Mouse (Mus musculus): ENCODE data around the gene Pvalb. TPM values are rescaled to one million over a fixed set of nuclear protein-coding genes. Genes with fewer than 3 reads are reported as not detected.

Gene Pvalb
- polyA plus RNA-seq, 1 experiment from 2014 or later, result not detected

DNA sequence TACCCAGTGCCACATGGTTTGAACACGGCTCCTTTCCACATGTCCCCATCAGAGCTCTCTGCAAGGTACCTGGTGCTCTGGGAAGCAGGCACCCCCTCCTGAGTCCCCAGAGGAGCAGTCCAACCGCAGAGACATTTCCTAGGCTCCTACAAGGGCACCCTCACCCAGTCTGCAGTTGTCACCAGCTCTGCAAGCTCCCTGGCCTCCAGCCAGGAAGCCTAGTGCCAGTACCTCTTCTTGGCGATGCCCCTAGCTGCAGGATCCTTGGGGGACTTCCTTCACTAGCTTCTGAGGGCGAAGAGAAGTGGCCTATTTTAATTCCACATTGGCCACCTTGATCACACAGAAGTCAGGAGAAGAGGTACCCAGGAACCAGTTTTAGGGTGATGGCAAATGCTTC is 48.4 kb downstream of the Pvalb start:
- Histone ChIP-seq H3K4me3 (replicated peaks) (no peak overlapping the region), H3K4me1 (replicated peaks) (no peaks in the 10 kb centered on the region), H3K9ac (no peak overlapping the region), H3K27me3 (no peaks in the 10 kb centered on the region; the same call in 1 of the 2 replicates), H3K27ac (replicated peaks) (no peak overlapping the region), H3K9me3 (replicated peaks) (no peaks in the 10 kb centered on the region), H3K36me3 (replicated peaks) (no peaks in the 10 kb centered on the region), H3K4me2 (no peak overlapping the region)
- 54% methylated on average over 4 of the region's 4 CpGs for WGBS (ENCODE audit: insufficient replicate concordance)
- ATAC-seq (ENCODE audit: insufficient read depth), result no peak

- WGBS (ENCODE audit: insufficient replicate concordance), result 64% methylated on average over 8 of the region's 8 CpGs
- no peak overlapping the region for H3K4me2 ChIP-seq
- H3K4me1 ChIP-seq (replicated peaks), result no peaks in the 10 kb centered on the region
- no peak overlapping the region for H3K27ac ChIP-seq (replicated peaks)
- no peaks in the 10 kb centered on the region for H3K36me3 ChIP-seq (replicated peaks)
- H3K27me3 ChIP-seq, result no peaks in the 10 kb centered on the region; the same call in 1 of the 2 replicates
- no peak for ATAC-seq (ENCODE audit: insufficient read depth)
- H3K9ac ChIP-seq, result no peak overlapping the region
- no peaks in the 10 kb centered on the region for H3K9me3 ChIP-seq (replicated peaks)
- no peak overlapping the region for H3K4me3 ChIP-seq (replicated peaks)
Observed at GRCm38 (mm10) chr15:78157330-78157729, 48.9 kb downstream of the Pvalb start.

GRCm38 (mm10) chr15:78155421-78155820 is 50.8 kb downstream of the Pvalb start:
- ATAC-seq (ENCODE audit: insufficient read depth), result no peak
- Histone ChIP-seq H3K9me3 (replicated peaks) (no peaks in the 10 kb centered on the region), H3K4me1 (replicated peaks) (no peaks in the 10 kb centered on the region), H3K27me3 (no peaks in the 10 kb centered on the region; the same call in 1 of the 2 replicates), H3K36me3 (replicated peaks) (no peaks in the 10 kb centered on the region), H3K4me3 (replicated peaks) (no peak overlapping the region), H3K4me2 (no peak overlapping the region), H3K27ac (replicated peaks) (no peak overlapping the region), H3K9ac (no peak overlapping the region)
- WGBS (ENCODE audit: insufficient replicate concordance), result 71% methylated on average over 6 of the region's 6 CpGs

- Histone ChIP-seq H3K36me3 (replicated peaks) (no peaks in the 10 kb centered on the region), H3K4me2 (no peak overlapping the region), H3K27me3 (no peaks in the 10 kb centered on the region; the same call in 1 of the 2 replicates), H3K4me3 (replicated peaks) (no peak overlapping the region), H3K9ac (no peak overlapping the region), H3K4me1 (replicated peaks) (no peaks in the 10 kb centered on the region), H3K9me3 (replicated peaks) (no peaks in the 10 kb centered on the region), H3K27ac (replicated peaks) (no peak overlapping the region)
- no peak for ATAC-seq (ENCODE audit: insufficient read depth)
- WGBS (ENCODE audit: insufficient replicate concordance), result 50% methylated on average over 11 of the region's 11 CpGs
Observed at GRCm38 (mm10) chr15:78153045-78153775, 53.0 kb downstream of the Pvalb start.

DNA sequence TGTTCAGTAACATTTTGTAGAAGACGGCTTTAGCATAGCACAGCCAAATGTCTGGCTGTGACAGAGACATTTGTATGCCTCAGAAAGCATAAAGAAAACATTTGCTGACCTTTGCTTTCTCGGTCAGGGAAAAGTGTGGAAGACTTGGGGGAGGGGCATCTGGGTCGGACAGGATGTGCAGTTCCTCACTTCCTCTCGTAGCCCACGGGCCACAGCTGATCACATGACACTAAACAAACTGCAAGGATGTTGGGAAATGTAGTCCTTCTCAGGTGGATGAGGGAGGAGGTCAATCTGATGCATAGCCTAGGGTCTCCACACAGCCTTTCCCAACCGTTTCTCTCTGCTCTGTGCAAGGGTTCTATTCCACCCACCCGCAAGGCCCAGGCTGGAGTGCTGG is 57.6 kb downstream of the Pvalb start:
- Histone ChIP-seq H3K36me3 (replicated peaks) (no peaks in the 10 kb centered on the region), H3K27ac (replicated peaks) (no peak overlapping the region), H3K9me3 (replicated peaks) (no peaks in the 10 kb centered on the region), H3K9ac (no peak overlapping the region), H3K4me1 (replicated peaks) (no peaks in the 10 kb centered on the region), H3K4me3 (replicated peaks) (no peak overlapping the region), H3K27me3 (no peaks in the 10 kb centered on the region; the same call in 1 of the 2 replicates), H3K4me2 (no peak overlapping the region)
- no peak for ATAC-seq (ENCODE audit: insufficient read depth)
- WGBS (ENCODE audit: insufficient replicate concordance), result 44% methylated on average over 7 of the region's 7 CpGs

Other genes starting within 250 kb of the Pvalb start
- 1.1 and 1.4 TPM in 2 replicates for gene Foxred2, start 249.7 kb downstream of the Pvalb start, polyA plus RNA-seq (2015; fragmentation: Nextera tagmentation; extraction: Ambion mirVana)
- gene Eif3d, start 235.6 kb downstream of the Pvalb start, polyA plus RNA-seq (2015; fragmentation: Nextera tagmentation; extraction: Ambion mirVana), result 139 and 142 TPM in 2 replicates
- not detected in 2 replicates for gene Cacng2, start 86.4 kb downstream of the Pvalb start, polyA plus RNA-seq (2015; fragmentation: Nextera tagmentation; extraction: Ambion mirVana)
- gene Ift27, start 32.3 kb downstream of the Pvalb start, polyA plus RNA-seq (2015; fragmentation: Nextera tagmentation; extraction: Ambion mirVana), result 31.5 and 34.0 TPM in 2 replicates
- gene Ncf4, start 38.4 kb upstream of the Pvalb start, polyA plus RNA-seq (2015; fragmentation: Nextera tagmentation; extraction: Ambion mirVana), result 46.6 and 47.6 TPM in 2 replicates
- gene Csf2rb2, start 99.3 kb upstream of the Pvalb start, polyA plus RNA-seq (2015; fragmentation: Nextera tagmentation; extraction: Ambion mirVana), result 1.4 and 1.5 TPM in 2 replicates
- gene Csf2rb, start 119.4 kb upstream of the Pvalb start, polyA plus RNA-seq (2015; fragmentation: Nextera tagmentation; extraction: Ambion mirVana), result 7.2 and 7.4 TPM in 2 replicates
- gene Tex33, start 189.5 kb upstream of the Pvalb start, polyA plus RNA-seq (2015; fragmentation: Nextera tagmentation; extraction: Ambion mirVana), result not detected in 2 replicates
- 200 and 245 TPM in 2 replicates for gene Tst, start 199.5 kb upstream of the Pvalb start, polyA plus RNA-seq (2015; fragmentation: Nextera tagmentation; extraction: Ambion mirVana)
- gene Mpst, start 200.0 kb upstream of the Pvalb start, polyA plus RNA-seq (2015; fragmentation: Nextera tagmentation; extraction: Ambion mirVana), result 5.6 and 5.8 TPM in 2 replicates
- 4.5 and 4.6 TPM in 2 replicates for gene Kctd17, start 222.2 kb upstream of the Pvalb start, polyA plus RNA-seq (2015; fragmentation: Nextera tagmentation; extraction: Ambion mirVana)